Mouse (Mus musculus) granulocyte monocyte progenitor cell, adult 5-6 weeks (primary cell): ENCODE results near the gene Cyren. TPM values are rescaled to one million over a fixed set of nuclear protein-coding genes. Genes with fewer than 3 reads are reported as not detected.

Experiments
- ATAC-seq: replicated peaks from 2 replicates; pipeline ENCODE4 v1.8.0; 2016; ENCODE audit warnings: mild to moderate bottlenecking, moderate TSS enrichment, inconsistent platforms; ENCODE audit not compliant: poor library complexity, severe bottlenecking
- total RNA-seq, 2 experiments: library from RNA; stranded (forward) in 1 of 2; stranded (reverse) in 1 of 2; fragments of 200-712, 200-1000 nt in 1 of 2; fragments of >200 nt in 1 of 2; fragmentation: Nextera tagmentation in 1 of 2; gene quantifications; 2 replicates each; pipeline ENCODE4 v1.2.3; 2014 to 2017

Cyren gene
- total RNA-seq, 2 experiments from 2014 or later: 1.8 to 9.0 TPM

- ATAC-seq: peak; percentile 62
Measured at GRCm38 (mm10) chr6:34901911-34902444, 24.1 kb upstream of the Cyren start.

GRCm38 (mm10) chr6:34900990-34901389, 23.1 kb upstream of the Cyren start:
- ATAC-seq: no peak

DNA sequence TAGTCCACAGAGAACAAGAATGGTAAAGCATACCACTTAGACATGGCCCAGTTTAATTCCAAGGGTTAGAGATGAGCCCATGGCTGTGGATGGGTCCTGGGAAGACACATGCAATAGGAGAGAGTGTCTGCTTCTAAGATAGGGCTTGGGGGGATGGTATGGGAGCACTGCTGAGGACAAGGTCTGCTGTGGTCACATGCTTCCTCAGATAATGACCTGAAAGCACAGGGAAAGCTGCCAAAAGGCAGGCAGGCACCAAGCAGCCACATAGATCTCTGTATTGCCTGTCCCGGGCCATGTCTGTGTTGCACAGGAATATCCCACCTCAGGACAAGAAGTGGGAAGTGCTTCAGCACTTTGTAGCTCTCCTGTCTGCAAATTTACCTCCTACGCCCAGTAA, 21.3 kb upstream of the Cyren start:
- ATAC-seq: no peak

DNA sequence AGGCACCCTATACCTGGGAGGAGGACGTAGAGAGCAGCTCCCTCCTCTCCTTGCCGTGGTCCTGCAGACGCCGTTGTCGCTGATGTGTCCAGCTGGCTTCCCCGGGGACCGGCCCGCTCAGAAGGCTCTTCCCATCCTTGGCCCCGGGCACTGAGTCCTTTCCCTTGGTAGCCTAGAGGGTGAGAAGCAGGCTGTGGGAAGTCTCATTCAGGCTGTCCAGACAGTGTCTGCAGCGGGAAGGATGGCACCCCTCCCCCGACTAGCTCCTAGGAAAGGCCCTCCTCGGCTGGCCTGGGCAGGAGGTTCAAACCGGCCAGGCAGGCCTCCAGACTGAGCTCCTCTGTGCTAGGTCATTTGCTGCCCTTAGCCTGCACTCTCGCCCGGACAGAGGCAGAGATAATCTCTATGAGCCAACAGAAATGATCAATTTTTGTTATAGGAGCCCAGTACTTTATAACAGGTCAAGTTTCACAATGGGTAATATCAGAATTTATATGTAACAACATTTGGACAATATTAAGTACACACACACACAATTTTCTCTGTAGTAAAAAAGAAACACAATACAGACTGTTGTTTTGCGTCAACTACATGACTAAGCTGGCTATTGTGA, 18.4 kb upstream of the Cyren start:
- no peak for ATAC-seq

DNA sequence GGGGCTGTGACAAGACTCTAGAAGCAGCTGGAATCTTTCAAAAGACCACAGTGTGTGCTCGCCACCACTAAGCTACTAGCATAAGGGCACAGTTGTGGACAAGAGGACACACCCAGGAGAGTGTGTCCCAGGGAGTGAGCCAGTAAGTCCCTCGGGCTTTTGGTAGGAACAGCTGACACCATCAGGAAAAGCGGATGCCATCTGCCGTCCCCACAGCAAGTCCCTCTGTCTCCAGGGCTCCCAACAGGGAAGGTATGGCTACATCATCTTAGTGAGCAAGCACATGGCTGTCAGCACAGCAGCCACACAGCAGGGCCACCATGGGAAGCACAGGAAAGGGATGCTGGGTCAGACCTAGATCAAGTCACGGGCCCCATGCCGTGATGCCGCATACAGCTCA, 17.7 kb upstream of the Cyren start:
- no peak for ATAC-seq

DNA sequence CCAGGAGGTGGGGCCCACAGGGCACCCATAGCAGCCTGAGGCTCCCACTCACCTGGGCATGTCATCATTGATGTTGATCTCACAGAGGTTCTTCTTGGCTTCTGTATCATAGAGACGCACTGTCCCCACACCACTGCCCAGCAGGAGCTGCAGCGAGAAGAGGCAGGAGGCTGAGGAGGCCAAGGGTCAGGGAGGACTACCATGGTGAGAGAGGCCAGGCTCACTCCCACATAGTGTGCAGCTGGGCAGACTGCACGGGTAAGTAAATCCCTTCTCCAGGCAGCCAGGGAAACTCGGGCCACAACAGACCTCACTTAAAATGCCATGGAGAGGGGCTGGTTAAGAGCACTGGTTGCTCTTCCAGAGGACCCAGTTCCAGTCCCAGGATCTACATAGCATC, 11.3 kb upstream of the Cyren start:
- ATAC-seq: no peak

GRCm38 (mm10) chr6:34887131-34887850, 9.4 kb upstream of the Cyren start:
- ATAC-seq: no peak

DNA sequence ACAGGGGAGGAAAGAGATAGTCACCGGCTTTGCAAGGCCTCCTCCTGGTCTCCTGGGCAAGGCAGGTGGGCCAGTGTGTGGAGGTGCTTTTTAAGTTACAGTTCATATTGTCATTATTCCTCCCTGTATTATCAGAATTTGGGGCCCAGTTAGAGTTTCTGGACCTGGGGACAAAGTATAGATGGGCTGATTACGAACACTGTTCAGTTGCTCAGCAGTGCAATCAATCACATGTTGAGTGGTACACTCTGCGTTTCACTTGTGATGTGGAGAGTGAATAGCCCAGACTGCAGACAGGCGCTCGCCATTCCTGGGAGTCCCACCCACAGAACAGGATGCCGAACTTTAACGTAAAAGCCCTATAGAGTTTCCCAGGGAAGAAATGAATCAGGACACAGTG, 6.9 kb upstream of the Cyren start:
- no peak for ATAC-seq

DNA sequence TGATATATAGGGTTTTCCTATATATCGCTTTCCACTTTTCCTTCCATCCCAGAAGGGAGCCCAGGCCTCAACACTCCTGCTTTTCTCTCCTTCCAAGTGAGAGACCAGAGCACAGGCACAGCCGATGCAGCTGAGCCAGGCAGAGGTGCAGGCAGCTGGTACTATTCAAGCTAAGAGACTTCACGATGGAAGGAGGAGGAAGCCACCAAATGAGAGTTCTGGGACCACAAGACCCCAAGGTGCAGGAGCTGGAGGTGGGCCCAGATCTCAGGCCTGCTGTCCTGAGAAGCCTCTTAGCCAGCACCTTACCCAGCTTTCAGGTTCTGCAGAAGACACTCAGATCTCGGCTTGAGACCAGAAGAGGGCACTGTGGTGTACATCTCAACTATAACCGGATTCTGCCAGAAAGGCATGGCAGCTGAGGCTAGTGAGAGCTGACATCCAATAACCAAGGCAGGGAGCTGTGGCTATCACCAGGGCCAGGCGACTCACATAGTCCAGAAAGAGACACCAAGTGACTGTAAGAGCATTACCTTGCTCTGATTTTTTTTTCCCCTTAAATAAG, 2.1 kb upstream of the Cyren start:
- no peak for ATAC-seq

GRCm38 (mm10) chr6:34879101-34879740, 1.4 kb upstream of the Cyren start:
- ATAC-seq: no peak

GRCm38 (mm10) chr6:34876835-34877156, 1.1 kb downstream of the Cyren start:
- no peak for ATAC-seq

DNA sequence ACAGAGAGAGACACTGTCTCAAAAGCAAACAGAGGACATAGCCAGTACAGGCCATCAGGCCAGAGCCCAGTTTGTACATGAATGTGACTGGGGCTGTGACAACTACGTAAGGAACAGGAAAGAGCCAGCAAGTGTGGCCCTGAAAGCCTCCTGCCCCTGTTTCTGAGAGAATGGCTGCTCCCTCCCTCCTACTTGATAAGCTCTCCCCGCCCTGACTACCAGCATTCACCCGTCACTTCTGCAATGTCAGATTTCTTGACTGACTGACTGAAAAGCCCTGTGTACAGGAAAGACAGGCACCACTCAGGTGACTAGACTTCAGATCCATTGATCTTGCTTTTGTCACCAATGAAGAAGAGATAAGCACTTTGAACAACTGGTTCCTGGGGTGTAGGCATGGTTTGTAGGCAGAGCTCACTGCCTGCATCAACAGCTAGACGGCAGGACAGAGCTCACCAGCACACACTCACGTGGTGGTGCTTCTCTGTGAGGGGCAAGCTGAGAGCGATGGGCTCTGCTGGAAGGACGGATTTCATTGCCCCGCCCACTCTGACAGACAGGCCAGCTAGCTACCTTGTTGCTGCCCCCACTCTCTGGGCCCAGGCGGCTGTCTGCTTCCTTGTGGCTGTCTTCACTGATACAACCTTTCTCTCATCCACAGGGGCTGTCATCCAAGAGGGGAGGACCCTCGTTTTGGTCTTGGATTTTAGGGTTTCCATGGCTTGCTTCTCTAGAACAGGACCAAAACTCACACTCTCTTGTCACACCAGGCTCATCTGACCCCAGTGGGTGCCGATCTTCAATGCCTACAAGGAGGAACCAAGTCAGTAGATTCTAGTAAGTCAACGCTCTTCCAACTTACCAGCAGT, 1.7 kb downstream of the Cyren start:
- no peak for ATAC-seq

- ATAC-seq: peak; percentile 51
Measured at GRCm38 (mm10) chr6:34875268-34875761, 2.5 kb downstream of the Cyren start.

- ATAC-seq: 0 out of 2 replicates have a peak, but pooled peaks have one; percentile 1
Measured at GRCm38 (mm10) chr6:34874101-34874921, 3.5 kb downstream of the Cyren start.

- ATAC-seq: no peak
Measured at GRCm38 (mm10) chr6:34872871-34873270, 5.0 kb downstream of the Cyren start.

GRCm38 (mm10) chr6:34871929-34872328, 5.9 kb downstream of the Cyren start:
- no peak for ATAC-seq

DNA sequence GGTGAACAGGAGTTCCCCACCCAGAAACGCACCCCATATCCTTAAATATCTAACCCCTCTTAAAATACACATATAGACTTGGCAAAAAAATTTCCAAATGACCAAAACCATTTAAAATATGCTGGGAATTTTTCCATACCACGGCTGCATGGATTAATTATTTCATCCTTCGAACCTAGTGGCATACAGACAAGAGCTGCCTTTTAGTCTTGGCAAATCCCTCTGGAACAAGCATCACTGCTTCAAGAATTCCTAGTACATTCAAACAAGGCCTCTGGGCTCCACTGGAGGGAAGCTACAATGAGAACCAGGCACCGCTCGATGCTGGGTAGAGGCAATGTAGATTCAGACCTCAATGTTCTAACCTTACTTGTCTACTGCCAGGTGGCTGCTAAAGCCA, 7.1 kb downstream of the Cyren start:
- no peak for ATAC-seq

GRCm38 (mm10) chr6:34870136-34870535, 7.7 kb downstream of the Cyren start:
- no peak for ATAC-seq

DNA sequence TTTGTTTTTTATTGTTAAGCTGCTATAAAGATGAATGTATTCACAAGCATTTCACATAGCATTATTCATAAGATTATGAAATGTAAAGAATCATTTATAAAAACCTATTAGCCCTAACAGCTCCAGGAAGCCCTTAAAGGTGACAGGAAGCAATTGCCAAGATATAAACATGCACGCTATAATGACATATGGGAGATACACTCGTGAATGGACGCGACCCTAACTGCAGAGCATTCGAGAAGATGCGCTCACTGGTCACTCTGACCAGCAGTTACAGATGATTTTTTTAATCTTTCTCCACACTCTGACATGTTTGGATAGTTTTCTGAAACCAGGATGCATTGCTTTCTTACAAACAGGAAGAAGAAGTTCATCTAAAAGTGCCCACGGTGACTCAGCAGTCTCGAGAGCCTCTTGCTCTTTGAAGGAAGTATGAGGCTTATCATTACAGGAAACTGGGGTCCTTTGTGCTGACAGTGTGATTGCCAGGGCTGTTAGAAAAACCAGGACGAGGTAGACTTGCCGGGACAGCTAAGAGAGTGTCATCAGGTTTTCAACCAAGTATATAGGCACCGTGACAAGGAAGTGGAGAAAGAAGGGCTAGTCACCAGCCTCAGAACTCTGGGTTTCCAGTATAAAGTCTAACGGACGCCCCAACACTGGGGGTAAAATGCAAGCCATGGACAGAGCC, 8.5 kb downstream of the Cyren start:
- ATAC-seq: peak; percentile 68
